Mouse (Mus musculus) megakaryocyte, embryonic 14.5 days (primary cell): ENCODE data around the gene Olfr655.

Source experiments
- FLI1 ChIP-seq: IDR thresholded peaks from 2 replicates; pipeline ENCODE4 v1.6.1; 2012; ENCODE audit warnings: low read length, inconsistent platforms, mixed read lengths
- GATA1 ChIP-seq: IDR thresholded peaks from 3 replicates; pipeline ENCODE4 v1.6.1; 2012; ENCODE audit warnings: mixed read lengths, low read length, inconsistent platforms, borderline replicate concordance

GRCm38 (mm10) chr7:104624494-104624893, 22.9 kb upstream of the Olfr655 start, which contains the start of gene Olfr657:
- TF ChIP-seq GATA1, result no peak
- no peak for TF ChIP-seq FLI1
